Mouse (Mus musculus) layer of hippocampus, adult 9-11 months (tissue): Measurements from ENCODE around the gene Mrpl49.
"Not testable (repeated sequence)": the region's sequence is repeated elsewhere in the genome, so short reads cannot be mapped to it uniquely, and the experiment has no call there.

Experiments
- DNase-seq: peaks from one replicate; pipeline ENCODE4 v3.0.0; 2022

Gene Mrpl49

DNA sequence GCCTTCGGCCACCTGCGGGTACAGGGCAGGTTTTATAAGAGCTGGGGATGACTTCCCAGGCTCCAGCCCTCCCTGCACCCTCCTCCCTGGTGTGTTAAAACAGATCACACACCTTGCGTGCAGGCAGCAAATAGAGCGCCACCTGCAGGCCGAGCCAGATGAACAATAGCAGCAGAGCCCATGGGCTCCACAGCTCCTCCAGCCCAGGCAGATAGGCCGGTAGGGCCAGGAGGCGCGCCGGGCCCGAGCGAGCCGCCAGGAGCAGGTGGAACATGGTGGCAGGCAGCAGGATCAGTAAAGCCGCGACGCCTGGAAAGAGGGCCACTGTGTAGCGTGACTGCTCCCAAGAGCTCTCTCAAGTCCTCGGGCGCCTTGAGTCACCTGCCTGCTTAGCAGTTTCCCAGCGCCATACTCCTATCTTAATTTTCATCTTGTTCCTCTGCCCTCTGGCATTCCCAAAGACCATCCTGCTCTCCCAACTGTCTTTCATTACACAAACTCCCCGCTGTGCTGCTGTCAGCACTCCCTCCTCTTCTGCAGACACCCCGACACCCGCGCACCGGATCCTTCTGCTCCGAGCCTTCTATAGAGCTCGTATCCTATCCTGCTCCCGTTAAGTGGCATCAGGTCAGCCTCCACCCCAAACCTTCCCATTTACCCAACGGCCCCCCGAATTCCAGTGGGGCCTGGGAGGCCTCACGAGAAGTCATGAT, 9.6 kb upstream of the Mrpl49 start:
- peak; percentile 85 for DNase-seq

DNA sequence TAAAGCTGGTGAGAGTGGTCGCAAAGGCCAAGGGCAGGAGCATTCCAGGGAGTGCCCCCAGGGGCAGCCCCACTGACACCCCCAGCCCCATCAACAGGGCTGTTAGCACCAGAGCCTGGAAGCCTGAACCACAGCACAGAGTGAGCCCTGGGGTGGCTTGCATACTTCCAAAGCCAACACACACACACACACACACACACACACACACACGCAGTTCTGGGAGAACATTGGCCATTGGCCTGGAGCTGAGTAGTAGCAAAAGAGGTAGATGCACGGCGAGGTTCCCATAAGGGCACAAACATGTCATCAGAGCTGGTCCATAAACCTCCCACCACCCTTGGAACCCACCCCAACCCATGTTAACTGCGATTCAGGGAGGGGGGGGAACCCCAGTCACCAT, 9.0 kb upstream of the Mrpl49 start:
- DNase-seq, result no peak

DNA sequence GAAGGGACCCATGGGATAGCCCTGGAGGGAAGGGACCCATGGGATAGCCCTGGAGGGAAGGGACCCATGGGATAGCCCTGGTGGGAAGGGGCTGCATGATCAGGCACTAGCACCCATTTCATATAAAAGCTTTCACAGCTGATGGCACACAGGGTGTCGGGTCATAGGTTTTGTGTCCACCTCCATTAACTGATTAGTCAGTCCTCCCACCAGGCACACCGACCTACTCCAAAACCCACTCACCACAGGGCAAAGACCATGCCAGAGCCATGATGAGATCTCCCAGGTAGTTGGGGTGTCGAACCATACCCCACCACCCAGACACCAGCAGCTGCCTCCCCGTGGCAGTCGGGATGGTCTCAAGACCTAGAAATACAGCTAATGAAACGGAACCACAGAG, 5.5 kb upstream of the Mrpl49 start:
- no peak for DNase-seq

DNA sequence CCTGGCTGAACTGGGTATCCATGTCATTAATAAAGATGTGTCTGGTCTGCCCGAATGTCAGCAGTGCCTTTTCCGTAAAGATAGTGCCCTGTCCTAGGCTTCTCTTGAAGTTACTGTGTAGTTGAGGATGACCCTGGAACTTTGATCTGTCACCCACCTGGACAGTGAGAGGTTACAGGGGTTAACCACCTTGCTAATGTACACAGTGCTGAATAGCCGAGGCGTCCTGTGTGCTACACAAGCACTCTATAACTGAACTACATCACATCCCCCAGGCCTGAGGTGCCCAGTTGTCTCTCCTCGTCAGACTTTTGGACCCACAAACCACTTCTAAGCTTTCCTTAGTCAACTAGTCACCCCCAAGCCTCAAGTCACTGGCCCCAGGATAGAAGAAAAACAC, 4.8 kb upstream of the Mrpl49 start:
- DNase-seq, result no peak

- no peak for DNase-seq
Observed at GRCm38 (mm10) chr19:6061641-6062302, 4.2 kb upstream of the Mrpl49 start.

DNA sequence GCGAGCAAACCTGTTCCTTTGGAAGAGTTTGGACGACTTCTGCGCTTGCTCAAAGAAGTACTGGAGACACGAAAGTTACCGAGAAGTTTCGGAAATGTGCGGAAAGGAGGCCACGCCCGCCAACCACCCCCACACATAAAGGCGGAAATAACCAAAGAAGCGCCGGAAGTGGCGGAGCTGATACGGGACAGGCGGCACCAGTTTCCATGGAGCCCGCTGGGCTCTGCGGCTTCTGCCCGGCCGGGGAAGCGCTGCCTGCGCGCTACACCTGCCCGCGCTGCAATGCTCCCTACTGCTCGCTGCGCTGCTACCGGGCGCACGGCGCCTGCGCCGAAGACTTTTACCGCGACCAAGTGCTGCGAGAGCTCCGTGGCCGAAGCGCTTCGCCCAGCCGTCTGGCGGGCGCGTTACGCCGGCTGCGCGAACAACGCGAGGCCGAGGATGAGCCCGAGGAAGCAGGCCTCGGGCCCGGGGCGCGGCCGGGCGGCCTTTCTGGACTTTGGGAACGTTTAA, 3.5 kb upstream of the Mrpl49 start, which contains the start of gene Znhit2:
TSS of gene Znhit2 (plus strand) at position 172 of the 513 bp plus-strand sequence.
- peak; percentile 96 for DNase-seq

GRCm38 (mm10) chr19:6058966-6059365, 1.4 kb upstream of the Mrpl49 start:
- DNase-seq, result peak; percentile 8

- peak; percentile 2 for DNase-seq
Observed at GRCm38 (mm10) chr19:6058513-6058912, 928 bp upstream of the Mrpl49 start.

- no peak for DNase-seq
Observed at GRCm38 (mm10) chr19:6056696-6057095, 889 bp downstream of the Mrpl49 start.

DNA sequence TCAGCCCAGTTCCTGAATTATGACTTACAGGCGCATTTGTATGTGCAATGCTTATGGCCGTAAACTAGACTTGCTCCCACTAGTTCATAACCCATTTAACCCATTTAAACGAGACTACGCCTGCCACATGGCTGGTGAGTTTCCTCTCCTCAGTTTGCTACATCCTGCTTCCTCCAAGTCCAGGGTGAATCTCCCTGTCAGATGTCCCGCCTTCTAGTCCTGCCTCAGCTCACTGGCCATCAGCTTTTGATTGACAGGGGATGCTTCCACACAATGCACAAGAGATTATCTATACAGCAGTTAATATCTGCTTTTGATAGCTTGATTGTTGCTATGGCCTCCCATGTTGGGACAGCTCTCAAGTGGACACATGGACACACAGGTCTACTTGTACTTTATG, 3.3 kb downstream of the Mrpl49 start:
- DNase-seq, result no peak

DNA sequence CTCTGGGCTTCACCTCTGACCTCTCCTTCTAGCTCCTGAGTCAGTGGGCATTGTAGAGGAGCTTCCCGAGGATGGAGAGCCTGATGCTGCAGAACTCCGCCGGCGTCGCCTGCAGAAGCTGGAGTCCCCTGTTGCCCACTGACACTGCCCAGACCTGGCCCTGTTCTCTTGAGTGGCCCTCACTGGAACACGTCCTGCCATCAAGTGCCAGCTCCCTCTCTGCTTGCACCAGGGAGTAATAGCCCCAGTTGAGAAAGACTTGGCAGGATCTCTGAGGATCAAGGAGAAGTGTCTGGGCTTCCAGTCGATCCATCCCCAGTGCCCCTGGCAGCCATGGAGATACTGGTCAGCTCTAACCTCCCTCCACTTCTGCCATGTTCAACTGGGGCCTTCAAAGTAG, 5.1 kb downstream of the Mrpl49 start:
- DNase-seq, result no peak

GRCm38 (mm10) chr19:6048681-6049410, 8.7 kb downstream of the Mrpl49 start:
- DNase-seq, result no peak

GRCm38 (mm10) chr19:6047899-6048166, 9.8 kb downstream of the Mrpl49 start:
- no peak for DNase-seq

- DNase-seq, result no peak
Observed at GRCm38 (mm10) chr19:6047154-6047898, 10.3 kb downstream of the Mrpl49 start.

DNA sequence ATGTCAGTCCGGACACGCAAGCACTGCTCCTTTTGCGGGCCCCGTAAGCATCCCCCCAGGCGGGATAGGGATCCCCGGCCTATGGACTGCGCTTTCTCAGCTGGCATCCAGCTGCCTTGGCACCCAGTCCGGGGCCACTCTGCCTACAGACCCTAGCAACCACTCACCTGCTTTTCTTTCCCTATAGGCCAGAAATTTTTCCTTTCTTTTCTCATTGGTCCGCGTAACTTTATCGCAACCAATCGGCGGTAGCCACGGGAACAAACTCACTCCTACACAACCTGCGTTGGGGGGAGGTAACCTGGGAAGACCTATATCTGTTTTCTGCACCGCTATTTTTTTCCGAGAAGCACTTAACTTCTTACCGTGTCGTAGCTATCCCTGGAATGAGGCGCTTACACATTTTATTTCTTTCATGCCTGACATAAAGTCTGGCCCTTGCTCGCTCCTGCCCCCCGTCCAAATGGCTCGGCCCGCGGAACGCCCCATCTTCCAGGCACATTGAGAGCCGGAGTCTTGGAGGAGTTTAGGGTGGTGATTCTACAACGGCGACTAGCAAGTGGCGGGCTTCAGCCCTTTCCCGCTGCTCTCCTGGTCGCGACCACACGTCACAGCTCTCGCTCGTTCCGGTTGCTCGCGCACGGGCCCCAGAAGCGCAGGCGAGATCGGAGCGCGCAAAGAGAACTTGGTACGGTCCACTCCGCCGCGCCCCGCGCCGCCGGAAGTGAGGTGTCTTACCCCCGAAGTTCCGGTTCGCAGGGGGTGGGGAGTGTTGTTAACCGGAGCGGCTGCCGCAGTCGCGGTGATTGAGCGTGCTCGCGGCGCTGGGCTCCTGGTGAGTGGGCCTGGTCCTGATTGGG, 11.1 kb downstream of the Mrpl49 start, which contains the start of gene Syvn1:
TSS of gene Syvn1 (plus strand) at position 283 of the 860 bp plus-strand sequence.
- peak; percentile 95 for DNase-seq

DNA sequence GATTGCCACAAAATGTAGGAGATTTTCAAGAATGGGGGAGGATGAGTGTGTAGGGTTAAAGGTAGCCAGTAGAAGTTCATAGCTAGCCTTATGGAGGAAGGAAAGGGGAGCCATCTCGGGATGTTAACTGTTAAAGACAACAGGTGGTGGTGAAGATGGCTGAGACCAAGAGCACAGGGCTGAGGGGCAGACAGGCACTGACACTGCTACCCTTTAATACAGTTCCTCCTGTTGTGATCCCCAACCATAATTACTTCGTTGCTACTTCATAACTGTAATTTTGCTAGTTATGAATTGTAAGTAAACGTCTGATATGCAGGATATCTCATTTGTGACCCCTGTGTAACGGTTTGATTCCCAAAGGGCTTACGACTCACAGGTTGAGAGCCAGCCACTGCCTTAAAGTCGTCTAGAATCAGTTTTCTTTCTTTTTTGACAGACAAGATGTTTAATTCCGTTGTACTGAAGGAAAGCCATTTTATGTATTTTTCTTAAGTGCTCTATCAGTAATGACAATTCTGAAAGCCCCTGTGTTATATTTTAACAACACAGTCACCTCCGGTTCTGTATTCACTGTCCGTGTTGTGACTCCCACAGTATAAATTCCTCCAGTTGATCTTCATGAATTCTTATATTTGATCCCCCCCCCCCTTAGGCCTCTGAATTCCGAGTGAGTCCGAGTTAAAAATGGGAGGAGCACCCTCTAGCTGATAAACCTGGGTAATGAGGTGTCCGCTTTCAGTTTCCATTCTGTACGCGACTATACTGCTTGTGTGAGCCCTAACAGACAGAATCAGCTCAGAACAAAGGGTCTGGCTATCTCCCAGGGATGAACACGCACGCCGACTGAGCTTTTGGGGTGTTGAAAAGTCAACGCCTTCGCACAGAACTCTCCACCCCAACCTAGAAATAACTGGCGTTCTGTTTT, 12.0 kb downstream of the Mrpl49 start:
- no peak for DNase-seq

- DNase-seq, result not testable (repeated sequence)
Observed at GRCm38 (mm10) chr19:6044102-6044501, 13.5 kb downstream of the Mrpl49 start.

- no peak for DNase-seq
Observed at GRCm38 (mm10) chr19:6042293-6042692, 15.3 kb downstream of the Mrpl49 start.

DNA sequence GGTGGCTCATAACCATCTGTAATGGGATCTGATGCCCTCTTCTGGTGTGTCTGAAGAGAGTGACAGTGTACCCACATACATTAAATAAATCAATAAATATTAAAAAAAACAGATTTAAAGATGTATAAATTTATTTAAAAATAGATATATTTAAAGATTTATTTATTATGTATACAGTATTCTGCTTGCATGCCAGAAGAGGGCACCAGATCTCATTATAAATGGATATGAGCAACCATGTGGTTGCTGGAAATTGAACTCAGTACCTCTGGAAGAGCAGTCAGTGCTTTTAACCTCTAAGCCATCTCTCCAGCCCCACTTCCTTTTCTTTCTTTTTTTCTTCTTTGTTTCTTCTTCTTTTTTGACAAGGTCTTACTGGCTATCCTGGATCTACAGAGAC, 17.6 kb downstream of the Mrpl49 start:
- DNase-seq, result no peak

DNA sequence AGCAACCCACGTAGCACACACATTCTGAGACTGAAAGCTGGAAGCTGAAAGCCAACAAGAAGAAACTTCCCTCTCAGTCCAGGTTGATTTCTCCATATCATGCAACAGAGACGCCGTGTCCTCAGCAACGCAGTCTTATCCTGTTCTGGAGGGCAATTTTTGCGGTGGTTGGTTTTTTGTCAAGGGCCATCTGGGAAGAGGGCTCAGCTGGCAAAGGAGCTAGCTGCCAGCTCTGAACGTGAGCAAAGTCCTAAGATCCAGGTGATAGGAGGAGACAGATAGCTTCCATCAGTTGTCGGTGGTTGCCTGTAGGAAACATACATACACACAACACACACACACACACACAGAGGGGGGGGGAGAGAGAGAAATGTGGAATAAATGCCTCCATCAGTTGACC, 19.3 kb downstream of the Mrpl49 start:
- DNase-seq, result no peak

DNA sequence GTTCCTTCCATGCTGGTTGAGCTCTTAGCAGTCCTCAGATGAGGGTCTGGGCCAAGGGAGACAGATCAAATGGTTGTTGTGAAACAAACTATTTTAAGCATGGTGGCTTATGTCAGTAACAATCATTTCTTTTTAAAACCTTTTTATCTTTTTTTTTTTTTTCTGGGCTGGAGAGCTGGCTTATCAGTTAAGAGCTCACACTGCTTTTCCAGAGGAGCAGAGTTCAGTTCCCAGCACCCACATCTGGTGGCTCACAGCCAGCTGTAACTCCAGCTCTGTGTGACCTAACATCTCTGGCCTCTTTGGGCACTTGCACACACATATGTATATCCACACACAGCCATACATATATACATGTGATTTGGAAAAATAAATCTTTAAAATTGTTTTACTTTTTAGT, 19.9 kb downstream of the Mrpl49 start:
- DNase-seq, result no peak
